Mouse (Mus musculus) hindbrain, embryonic 12.5 days (tissue): ENCODE measurements at regions not wholly inside any gene's neighbourhood (a gene's known extent, or its start where the extent isn't known, plus 50 kb on each side); places are given as distances from the start of the nearest gene placed in this dataset.

Experiments
- ATAC-seq: fragments of 200-750 bp; cut with Nextera tagmentation; 2 replicates; pipeline ENCODE4 v1.8.0; 2017; ENCODE audit warnings: moderate TSS enrichment; ENCODE audit not compliant: low FRiP score
- H3K27ac ChIP-seq: fragments of 300-500 bp; sonication (generic); 2 replicates; pipeline ENCODE4 v1.5.1; 2016; ENCODE audit warnings: mild to moderate bottlenecking
- H3K27me3 ChIP-seq: fragments of 300-500 bp; sonication (generic); 2 replicates; pipeline ENCODE4 v1.6.1; 2016; ENCODE audit warnings: mild to moderate bottlenecking
- H3K36me3 ChIP-seq: fragments of 300-500 bp; sonication (generic); 2 replicates; pipeline ENCODE4 v1.6.1; 2016; ENCODE audit warnings: mild to moderate bottlenecking
- H3K4me1 ChIP-seq: fragments of 300-500 bp; sonication (generic); 2 replicates; pipeline ENCODE4 v1.6.1; 2016
- H3K4me2 ChIP-seq: fragments of 300-500 bp; sonication (generic); replicated peaks from 2 replicates; pipeline ENCODE4 v1.6.1; 2016; ENCODE audit warnings: mild to moderate bottlenecking
- H3K4me3 ChIP-seq: fragments of 300-500 bp; sonication (generic); 2 replicates; pipeline ENCODE4 v1.5.1; 2016; ENCODE audit warnings: mild to moderate bottlenecking
- H3K9ac ChIP-seq: fragments of 300-500 bp; sonication (generic); 2 replicates; pipeline ENCODE4 v1.6.1; 2016; ENCODE audit warnings: mild to moderate bottlenecking, moderate library complexity
- H3K9me3 ChIP-seq: fragments of 300-500 bp; sonication (generic); replicated peaks from 2 replicates; pipeline ENCODE4 v1.6.1; 2016; ENCODE audit warnings: mild to moderate bottlenecking
- WGBS: fragments of 180-500 bp; shearing (Covaris S2); methylation state at CpG from one replicate; pipeline ENCODE4 v1.1.7; 2016; 5-methylcytosine and 5-hydroxymethylcytosine counted together

- ATAC-seq = 0 out of 2 replicates have a peak, but pooled peaks have one; percentile 43
- Histone ChIP-seq H3K36me3 (no peaks in the 10 kb centered on the region), H3K4me3 (no peak overlapping the region), H3K4me1 (no peaks in the 10 kb centered on the region; the same call in 1 of the 2 replicates), H3K27me3 (no peaks in the 10 kb centered on the region), H3K4me2 (no peak overlapping the region), H3K9me3 (no peaks in the 10 kb centered on the region), H3K27ac (no peak overlapping the region), H3K9ac (no peak overlapping the region)
- WGBS = 56% methylated on average over 4 of the region's 4 CpGs
These were observed 3423.1 kb upstream of the Lrrc6 start for GRCm38 (mm10) chr15:69923833-69924232.

DNA sequence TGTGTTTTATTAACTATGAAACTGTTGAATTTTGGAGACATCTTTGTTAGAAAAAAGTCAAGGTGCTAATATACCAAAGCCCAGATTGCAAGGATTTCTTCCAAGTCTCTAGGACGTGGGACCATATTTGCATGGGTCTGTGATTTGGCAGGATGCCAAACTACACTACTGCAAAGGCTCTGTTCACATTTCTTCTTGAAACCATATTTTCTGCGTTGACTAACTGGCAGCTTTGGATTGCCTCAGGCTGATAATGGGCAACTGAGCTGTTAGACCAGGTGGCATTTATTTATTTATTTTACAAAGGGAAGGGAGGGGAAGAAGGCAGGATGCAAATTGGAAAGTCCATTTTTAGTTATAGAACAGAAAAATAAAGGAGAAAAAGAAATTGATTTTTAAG lies 3422.6 kb upstream of the Lrrc6 start:
- WGBS = 37% methylated on average over 2 of the region's 2 CpGs
- Histone ChIP-seq H3K9ac (no peak overlapping the region), H3K27me3 (no peaks in the 10 kb centered on the region), H3K4me1 (no peaks in the 10 kb centered on the region; the same call in 1 of the 2 replicates), H3K27ac (no peak overlapping the region), H3K4me3 (no peak overlapping the region), H3K36me3 (no peaks in the 10 kb centered on the region), H3K9me3 (no peaks in the 10 kb centered on the region), H3K4me2 (no peak overlapping the region)
- ATAC-seq = 0 out of 2 replicates have a peak, but pooled peaks have one; percentile 16

DNA sequence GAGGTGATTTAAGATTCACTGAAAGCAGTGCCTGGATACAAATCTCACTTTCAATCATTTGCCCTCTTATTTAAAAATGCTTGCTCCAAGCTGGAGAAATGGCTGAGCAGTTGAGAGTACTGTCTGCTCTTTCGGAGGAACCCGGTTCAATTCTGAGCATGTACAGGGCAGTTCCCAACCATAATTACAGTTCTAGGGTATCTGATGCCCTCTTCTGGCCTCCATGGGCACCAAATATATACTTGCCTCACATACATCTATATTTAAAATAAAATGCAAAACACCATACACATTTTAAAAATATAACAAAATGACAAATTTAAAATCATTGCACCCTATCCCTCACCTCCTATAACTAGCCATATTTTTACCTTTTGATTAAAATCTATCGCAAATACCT lies 3421.5 kb upstream of the Lrrc6 start:
- no peaks in the 10 kb centered on the region for H3K9me3 ChIP-seq
- 85% methylated on average over 3 of the region's 3 CpGs for whole genome bisulfite sequencing
- no peak for ATAC-seq
- H3K36me3 ChIP-seq = no peaks in the 10 kb centered on the region
- no peak overlapping the region for H3K4me2 ChIP-seq
- no peaks in the 10 kb centered on the region for H3K27me3 ChIP-seq
- H3K9ac ChIP-seq = no peak overlapping the region
- H3K4me1 ChIP-seq = no peaks in the 10 kb centered on the region; the same call in 1 of the 2 replicates
- H3K27ac ChIP-seq = no peak overlapping the region
- no peak overlapping the region for H3K4me3 ChIP-seq

- Histone ChIP-seq H3K36me3 (no peaks in the 10 kb centered on the region), H3K9me3 (no peaks in the 10 kb centered on the region), H3K4me2 (no peak overlapping the region), H3K27me3 (no peaks in the 10 kb centered on the region), H3K4me1 (no peaks in the 10 kb centered on the region), H3K27ac (no peak overlapping the region), H3K9ac (no peak overlapping the region), H3K4me3 (no peak overlapping the region)
- WGBS = 65% methylated on average over 4 of the region's 4 CpGs
- ATAC-seq = no peak
These were observed 3385.1 kb upstream of the Lrrc6 start for GRCm38 (mm10) chr15:69885764-69886163.

- Histone ChIP-seq H3K27me3 (no peaks in the 10 kb centered on the region), H3K4me1 (no peaks in the 10 kb centered on the region), H3K9me3 (no peaks in the 10 kb centered on the region), H3K36me3 (no peaks in the 10 kb centered on the region), H3K4me2 (no peak overlapping the region), H3K9ac (no peak overlapping the region), H3K27ac (no peak overlapping the region), H3K4me3 (no peak overlapping the region)
- no peak for ATAC-seq
These were observed 3377.8 kb upstream of the Lrrc6 start for GRCm38 (mm10) chr15:69878511-69878910.

GRCm38 (mm10) chr15:69853521-69853920 lies 3352.8 kb upstream of the Lrrc6 start:
- WGBS = 9% methylated on average over 1 of the region's 1 CpGs
- H3K27me3 ChIP-seq = no peaks in the 10 kb centered on the region

DNA sequence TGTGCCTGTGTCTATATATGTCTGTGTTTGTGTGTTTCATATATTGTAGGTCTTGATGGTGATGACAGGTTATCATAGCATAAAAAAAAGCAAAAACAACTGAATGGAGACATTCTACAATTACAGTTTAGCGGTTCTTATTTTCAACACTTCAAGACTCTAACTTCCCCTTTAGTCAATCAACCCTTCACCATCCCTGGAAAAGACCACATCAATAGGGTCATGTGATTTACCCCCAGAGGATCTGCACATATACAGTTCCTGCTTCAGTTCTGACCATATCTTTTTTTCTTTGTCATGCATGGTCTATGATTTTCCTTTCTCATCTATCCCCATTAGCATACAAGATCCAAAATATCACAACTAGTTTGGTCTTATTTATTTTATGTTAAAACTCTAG lies 3348.9 kb upstream of the Lrrc6 start:
- no peaks in the 10 kb centered on the region for H3K4me1 ChIP-seq
- no peak for ATAC-seq
- WGBS = 92% methylated on average over 1 of the region's 1 CpGs
- H3K4me3 ChIP-seq = no peak overlapping the region
- H3K36me3 ChIP-seq = no peaks in the 10 kb centered on the region
- H3K9me3 ChIP-seq = no peaks in the 10 kb centered on the region
- no peak overlapping the region for H3K4me2 ChIP-seq
- no peak overlapping the region for H3K27ac ChIP-seq
- H3K9ac ChIP-seq = no peak overlapping the region
- no peaks in the 10 kb centered on the region for H3K27me3 ChIP-seq

More at GRCm38 (mm10) chr15:69853521-69853920, 3352.8 kb upstream of the Lrrc6 start:
- Histone ChIP-seq H3K9me3 (no peaks in the 10 kb centered on the region), H3K36me3 (no peaks in the 10 kb centered on the region), H3K4me3 (no peak overlapping the region), H3K4me1 (no peaks in the 10 kb centered on the region), H3K4me2 (no peak overlapping the region), H3K9ac (no peak overlapping the region), H3K27ac (no peak overlapping the region)
- ATAC-seq = no peak
